Mouse (Mus musculus): ENCODE measurements around the gene Tmem159.

GRCm38 (mm10) chr7:120128951-120129350, 26.8 kb downstream of the Tmem159 start:
- TF ChIP-seq GATA1 (IDR thresholded peaks at IDR 0.05; ENCODE audit: low read depth, low read length): no peak
- no peak for TF ChIP-seq CTCF (IDR thresholded peaks at IDR 0.05 in 2 of 3, conservative IDR thresholded peaks at IDR 0.05 in 1 of 3; ENCODE audit: control insufficient read depth in 1 of 3, insufficient read depth in 1 of 3, low read depth in 2 of 3, low read length in 3 of 3, poor library complexity in 1 of 3, severe bottlenecking in 1 of 3)
- no peak for TF ChIP-seq POLR2A (IDR thresholded peaks at IDR 0.05; ENCODE audit: control insufficient read depth in 1 of 2, insufficient read depth in 1 of 2, low read depth in 1 of 2, low read length in 2 of 2, poor library complexity in 1 of 2)
- TF ChIP-seq USF2 (IDR thresholded peaks at IDR 0.05; ENCODE audit: borderline replicate concordance in 1 of 2, insufficient read depth in 1 of 2, low read depth in 1 of 2, low read length in 2 of 2): no peak
- TF ChIP-seq MEF2A (IDR thresholded peaks at IDR 0.05; ENCODE audit: extremely low read depth, insufficient replicate concordance, low read depth, low read length, poor library complexity, severe bottlenecking): no peak
- no peak for TF ChIP-seq CHD2 (IDR thresholded peaks at IDR 0.05; ENCODE audit: low read length)
- TF ChIP-seq EP300 (IDR thresholded peaks at IDR 0.05; ENCODE audit: low read depth in 1 of 2, low read length in 2 of 2): no peak
- TF ChIP-seq ZKSCAN1 (IDR thresholded peaks at IDR 0.05; ENCODE audit: low read depth, low read length): no peak
- TF ChIP-seq TBP (IDR thresholded peaks at IDR 0.05; ENCODE audit: low read depth, low read length): no peak
- no peak for TF ChIP-seq E2F4 (IDR thresholded peaks at IDR 0.05; ENCODE audit: borderline replicate concordance, low read depth, low read length)
- no peak for TF ChIP-seq SMC3 (IDR thresholded peaks at IDR 0.05; ENCODE audit: low read depth, low read length)
- TF ChIP-seq CHD1 (IDR thresholded peaks at IDR 0.05; ENCODE audit: low read depth, low read length): no peak
- no peak for TF ChIP-seq KAT2A (conservative IDR thresholded peaks at IDR 0.05; ENCODE audit: low read depth, low read length)
- no peak for TF ChIP-seq GABPA (IDR thresholded peaks at IDR 0.05; ENCODE audit: low read depth, low read length)
